Mouse (Mus musculus): ENCODE measurements around the gene Ranbp9. TPM values are rescaled to one million over a fixed set of nuclear protein-coding genes. Genes with fewer than 3 reads are reported as not detected.

Gene Ranbp9
- polyA plus RNA-seq, 1 experiment from 2014 or later: 12.7 TPM

DNA sequence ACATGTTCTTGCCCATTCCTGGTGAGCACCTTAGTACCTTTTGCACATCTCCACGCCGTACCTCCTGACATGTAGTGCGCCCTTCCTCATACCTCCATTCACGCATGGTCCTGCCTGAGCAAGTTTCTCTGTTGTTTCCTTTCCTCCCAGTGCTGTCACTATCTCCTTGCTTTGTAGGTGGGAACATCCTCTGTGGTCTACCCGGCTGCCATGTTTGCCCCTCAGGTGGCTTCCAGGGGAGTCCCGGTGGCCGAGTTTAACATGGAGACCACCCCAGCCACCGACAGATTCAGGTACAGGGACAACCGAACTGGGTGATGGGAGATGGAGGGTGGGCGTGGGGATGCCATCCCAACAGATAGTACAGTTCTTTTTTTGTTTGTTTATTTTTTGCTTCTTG lies 95.8 kb downstream of the Ranbp9 start:
- DNase-seq (ENCODE audit: low spot score) (no peak), ATAC-seq (ENCODE audit: insufficient number of reproducible peaks, low FRiP score, low TSS enrichment, low read depth) (no peak)
- 95% methylated on average over 10 of the region's 10 CpGs for WGBS
- H3K27me3 ChIP-seq (ENCODE audit: control insufficient read depth, insufficient read depth, low read length): no peaks in the 10 kb centered on the region
- no peak overlapping the region for H3K27ac ChIP-seq (replicated peaks; ENCODE audit: low read depth, low read length)
- H3K9ac ChIP-seq (ENCODE audit: low read length): no peak overlapping the region
- H3K4me3 ChIP-seq (ENCODE audit: low read depth, low read length): no peak overlapping the region
- no peaks in the 10 kb centered on the region for H3K4me1 ChIP-seq (ENCODE audit: control insufficient read depth, insufficient read depth, low read length)
- no peaks in the 10 kb centered on the region for H3K9me3 ChIP-seq (ENCODE audit: control insufficient read depth, low read length)
- H3K36me3 ChIP-seq (ENCODE audit: control insufficient read depth, insufficient read depth, low read length): no peaks in the 10 kb centered on the region; the same call in 1 of the 2 replicates
- no peak overlapping the region for H3K4me2 ChIP-seq (ENCODE audit: low read depth, severe bottlenecking)

DNA sequence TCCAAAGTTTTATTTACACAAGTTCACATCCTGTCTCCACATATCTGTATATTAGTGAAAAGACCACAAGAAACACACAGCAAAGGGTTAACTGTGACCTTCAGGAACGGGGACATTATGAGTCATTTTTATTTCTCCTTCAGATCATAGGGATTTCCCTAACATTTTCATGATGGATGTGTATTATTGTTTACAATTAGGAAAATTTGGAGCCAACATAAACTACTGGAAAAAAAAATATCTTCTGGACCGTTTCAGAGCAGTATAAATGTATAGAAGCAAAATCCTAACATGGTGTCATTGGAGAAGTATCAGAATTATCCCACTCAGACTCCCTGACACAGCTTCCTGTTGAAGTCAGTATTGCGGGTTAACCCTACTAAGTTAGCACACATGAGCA lies 101.1 kb downstream of the Ranbp9 start:
- H3K4me1 ChIP-seq (ENCODE audit: control insufficient read depth, insufficient read depth, low read length): no peaks in the 10 kb centered on the region
- H3K9ac ChIP-seq (ENCODE audit: low read length): no peak overlapping the region
- H3K9me3 ChIP-seq (ENCODE audit: control insufficient read depth, low read length): no peaks in the 10 kb centered on the region
- no peak overlapping the region for H3K4me3 ChIP-seq (ENCODE audit: low read depth, low read length)
- no peak overlapping the region for H3K27ac ChIP-seq (replicated peaks; ENCODE audit: low read depth, low read length)
- WGBS: 89% methylated on average over 3 of the region's 3 CpGs
- ATAC-seq (ENCODE audit: insufficient number of reproducible peaks, low FRiP score, low TSS enrichment, low read depth): no peak
- peaks cover 3% of the 10 kb centered on the region; the same call in 1 of the 2 replicates for H3K36me3 ChIP-seq (ENCODE audit: control insufficient read depth, insufficient read depth, low read length)
- H3K4me2 ChIP-seq (ENCODE audit: low read depth, severe bottlenecking): no peak overlapping the region
- H3K27me3 ChIP-seq (ENCODE audit: control insufficient read depth, insufficient read depth, low read length): no peaks in the 10 kb centered on the region
- DNase-seq (ENCODE audit: low spot score): no peak

DNA sequence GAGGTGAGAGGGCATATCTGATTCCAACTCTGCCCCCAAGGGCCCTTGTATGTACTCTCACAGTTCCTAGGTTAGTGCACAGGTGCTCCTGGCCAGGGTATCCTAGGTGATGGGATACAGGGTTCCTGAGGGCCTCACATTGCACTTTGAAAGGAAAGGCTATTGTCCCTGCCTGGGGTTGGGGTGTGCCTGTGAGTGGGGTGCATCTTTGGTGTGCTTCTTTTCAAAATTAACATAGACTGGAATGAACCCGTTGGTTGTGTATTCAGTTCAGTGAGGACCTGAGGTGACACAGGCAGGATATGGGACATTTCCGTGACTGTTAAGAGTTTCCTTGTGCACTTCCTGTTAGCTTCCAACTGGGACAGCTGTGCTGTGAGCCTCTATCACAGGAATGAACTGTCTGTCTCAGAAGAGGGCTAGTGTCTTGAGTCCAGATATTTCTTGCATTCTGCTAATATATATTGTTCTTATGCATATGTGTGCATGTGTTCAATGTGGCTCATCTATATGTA lies 106.1 kb downstream of the Ranbp9 start:
- no peak for DNase-seq (ENCODE audit: low spot score)
- WGBS: 71% methylated on average over 2 of the region's 2 CpGs
- no peak for ATAC-seq (ENCODE audit: insufficient number of reproducible peaks, low FRiP score, low TSS enrichment, low read depth)
- 0 out of 2 replicates have a peak, but pooled peaks cover 3% of the 10 kb centered on the region for H3K9me3 ChIP-seq (ENCODE audit: control insufficient read depth, low read length)
- H3K4me3 ChIP-seq (ENCODE audit: low read depth, low read length): no peak overlapping the region
- peaks cover 11% of the 10 kb centered on the region for H3K36me3 ChIP-seq (ENCODE audit: control insufficient read depth, insufficient read depth, low read length)
- H3K4me2 ChIP-seq (ENCODE audit: low read depth, severe bottlenecking): no peak overlapping the region
- H3K27me3 ChIP-seq (ENCODE audit: control insufficient read depth, insufficient read depth, low read length): no peaks in the 10 kb centered on the region
- H3K9ac ChIP-seq (ENCODE audit: low read length): no peak overlapping the region
- no peaks in the 10 kb centered on the region for H3K4me1 ChIP-seq (ENCODE audit: control insufficient read depth, insufficient read depth, low read length)
- H3K27ac ChIP-seq (replicated peaks; ENCODE audit: low read depth, low read length): no peak overlapping the region

DNA sequence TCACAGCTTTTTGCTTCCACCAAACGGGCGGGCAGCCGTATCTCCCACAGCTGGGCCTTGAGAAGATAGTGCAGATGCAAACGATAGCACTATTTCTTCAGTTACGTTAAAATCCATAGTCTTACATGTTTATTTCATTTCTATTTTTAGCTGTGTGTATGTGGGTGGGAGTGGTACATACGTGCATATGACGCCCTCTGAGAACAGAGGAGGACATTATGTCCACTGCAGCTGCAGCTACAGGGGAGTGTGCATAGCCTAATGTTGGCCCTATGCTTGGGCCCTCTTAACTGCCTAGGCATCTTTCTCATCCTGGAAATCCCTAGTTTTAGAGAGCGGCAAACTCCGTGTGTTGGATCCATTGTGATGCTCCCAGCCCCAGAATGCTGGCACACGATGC lies 106.9 kb downstream of the Ranbp9 start:
- no peak for DNase-seq (ENCODE audit: low spot score)
- no peak overlapping the region for H3K4me2 ChIP-seq (ENCODE audit: low read depth, severe bottlenecking)
- H3K4me3 ChIP-seq (ENCODE audit: low read depth, low read length): no peak overlapping the region
- 0 out of 2 replicates have a peak, but pooled peaks cover 3% of the 10 kb centered on the region for H3K9me3 ChIP-seq (ENCODE audit: control insufficient read depth, low read length)
- H3K4me1 ChIP-seq (ENCODE audit: control insufficient read depth, insufficient read depth, low read length): no peaks in the 10 kb centered on the region
- no peak for ATAC-seq (ENCODE audit: insufficient number of reproducible peaks, low FRiP score, low TSS enrichment, low read depth)
- WGBS: 87% methylated on average over 10 of the region's 10 CpGs
- H3K27me3 ChIP-seq (ENCODE audit: control insufficient read depth, insufficient read depth, low read length): no peaks in the 10 kb centered on the region
- H3K36me3 ChIP-seq (ENCODE audit: control insufficient read depth, insufficient read depth, low read length): peaks cover 11% of the 10 kb centered on the region
- no peak overlapping the region for H3K9ac ChIP-seq (ENCODE audit: low read length)
- no peak overlapping the region for H3K27ac ChIP-seq (replicated peaks; ENCODE audit: low read depth, low read length)

GRCm38 (mm10) chr13:43372892-43373291 lies 108.2 kb downstream of the Ranbp9 start:
- Histone ChIP-seq H3K27me3 (ENCODE audit: control insufficient read depth, insufficient read depth, low read length) (no peaks in the 10 kb centered on the region), H3K4me1 (ENCODE audit: control insufficient read depth, insufficient read depth, low read length) (no peaks in the 10 kb centered on the region), H3K9me3 (ENCODE audit: control insufficient read depth, low read length) (0 out of 2 replicates have a peak, but pooled peaks cover 3% of the 10 kb centered on the region), H3K9ac (ENCODE audit: low read length) (no peak overlapping the region), H3K4me2 (ENCODE audit: low read depth, severe bottlenecking) (no peak overlapping the region), H3K36me3 (ENCODE audit: control insufficient read depth, insufficient read depth, low read length) (peaks cover 11% of the 10 kb centered on the region), H3K27ac (replicated peaks; ENCODE audit: low read depth, low read length) (no peak overlapping the region), H3K4me3 (ENCODE audit: low read depth, low read length) (no peak overlapping the region)
- DNase-seq (ENCODE audit: low spot score) (no peak), ATAC-seq (ENCODE audit: insufficient number of reproducible peaks, low FRiP score, low TSS enrichment, low read depth) (no peak)
- WGBS: 87% methylated on average over 1 of the region's 1 CpGs

DNA sequence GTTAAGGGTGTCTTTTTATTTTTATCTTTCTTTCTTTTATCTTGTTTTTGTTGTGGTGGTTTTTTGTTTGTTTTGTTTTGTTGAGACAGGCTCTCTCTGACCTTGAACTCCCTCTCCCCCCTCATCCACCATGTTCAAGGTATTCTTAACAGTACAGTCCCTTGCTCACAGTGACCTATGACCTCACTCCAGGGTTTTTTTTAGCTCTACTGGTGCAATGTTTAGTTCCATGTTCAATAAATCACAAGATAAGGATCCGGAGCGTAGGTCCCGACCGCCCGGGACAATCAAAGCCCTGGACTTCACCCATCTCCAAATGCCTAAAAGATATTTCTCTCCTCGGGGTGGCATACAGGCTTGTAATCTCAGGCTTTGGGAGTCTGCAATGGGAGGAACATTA lies 111.0 kb downstream of the Ranbp9 start:
- Histone ChIP-seq H3K36me3 (ENCODE audit: control insufficient read depth, insufficient read depth, low read length) (peaks cover 8% of the 10 kb centered on the region), H3K9me3 (ENCODE audit: control insufficient read depth, low read length) (0 out of 2 replicates have a peak, but pooled peaks cover 3% of the 10 kb centered on the region), H3K27ac (replicated peaks; ENCODE audit: low read depth, low read length) (no peak overlapping the region), H3K9ac (ENCODE audit: low read length) (no peak overlapping the region), H3K4me2 (ENCODE audit: low read depth, severe bottlenecking) (no peak overlapping the region), H3K27me3 (ENCODE audit: control insufficient read depth, insufficient read depth, low read length) (no peaks in the 10 kb centered on the region), H3K4me1 (ENCODE audit: control insufficient read depth, insufficient read depth, low read length) (no peaks in the 10 kb centered on the region), H3K4me3 (ENCODE audit: low read depth, low read length) (no peak overlapping the region)
- 91% methylated on average over 6 of the region's 6 CpGs for WGBS
- ATAC-seq (ENCODE audit: insufficient number of reproducible peaks, low FRiP score, low TSS enrichment, low read depth) (no peak), DNase-seq (ENCODE audit: low spot score) (no peak)

- 9% methylated on average over 11 of the region's 11 CpGs for WGBS
- peak overlapping the region; percentile 83 for H3K9ac ChIP-seq (ENCODE audit: low read length)
These were observed 115.3 kb downstream of the Ranbp9 start for GRCm38 (mm10) chr13:43365825-43366184.

GRCm38 (mm10) chr13:43364985-43365824 lies 115.9 kb downstream of the Ranbp9 start, which contains the start of gene Sirt5:
Sirt5 (plus strand) TSS chr13:43365496.
- Histone ChIP-seq H3K27ac (replicated peaks; ENCODE audit: low read depth, low read length) (peak within 1 kb of the TSS; percentile 52; the same call in 1 of the 2 replicates), H3K36me3 (ENCODE audit: control insufficient read depth, insufficient read depth, low read length) (no peaks in the 10 kb centered on the region), H3K9me3 (ENCODE audit: control insufficient read depth, low read length) (no peaks in the 10 kb centered on the region), H3K4me1 (ENCODE audit: control insufficient read depth, insufficient read depth, low read length) (no peaks in the 10 kb centered on the region), H3K27me3 (ENCODE audit: control insufficient read depth, insufficient read depth, low read length) (no peaks in the 10 kb centered on the region), H3K9ac (ENCODE audit: low read length) (peak within 1 kb of the TSS; percentile 83), H3K4me2 (ENCODE audit: low read depth, severe bottlenecking) (peak within 1 kb of the TSS; percentile 74), H3K4me3 (ENCODE audit: low read depth, low read length) (peak within 1 kb of the TSS; percentile 68)
- peak; percentile 97 for DNase-seq (ENCODE audit: low spot score)
- ATAC-seq (ENCODE audit: insufficient number of reproducible peaks, low FRiP score, low TSS enrichment, low read depth): peak; percentile 96
- 15% methylated on average over 42 of the region's 42 CpGs for WGBS

More at GRCm38 (mm10) chr13:43365825-43366184, 115.3 kb downstream of the Ranbp9 start:
- Histone ChIP-seq H3K36me3 (ENCODE audit: control insufficient read depth, insufficient read depth, low read length) (no peaks in the 10 kb centered on the region), H3K27ac (replicated peaks; ENCODE audit: low read depth, low read length) (peak overlapping the region; percentile 52; the same call in 1 of the 2 replicates), H3K4me2 (ENCODE audit: low read depth, severe bottlenecking) (peak overlapping the region; percentile 74), H3K9me3 (ENCODE audit: control insufficient read depth, low read length) (no peaks in the 10 kb centered on the region), H3K4me1 (ENCODE audit: control insufficient read depth, insufficient read depth, low read length) (no peaks in the 10 kb centered on the region), H3K4me3 (ENCODE audit: low read depth, low read length) (peak overlapping the region; percentile 68), H3K27me3 (ENCODE audit: control insufficient read depth, insufficient read depth, low read length) (no peaks in the 10 kb centered on the region)
- DNase-seq (ENCODE audit: low spot score) (no peak), ATAC-seq (ENCODE audit: insufficient number of reproducible peaks, low FRiP score, low TSS enrichment, low read depth) (peak; percentile 52; the same call in 1 of the 2 replicates)

Measured in limb, embryonic 11.5 days (tissue).